Mouse (Mus musculus): ENCODE measurements around the gene Lmtk2. TPM values are rescaled to one million over a fixed set of nuclear protein-coding genes. Genes with fewer than 3 reads are reported as not detected.

Lmtk2 gene
- total and polyA plus RNA-seq, 2 experiments from 2014 or later: 7.4 to 63.9 TPM

DNA sequence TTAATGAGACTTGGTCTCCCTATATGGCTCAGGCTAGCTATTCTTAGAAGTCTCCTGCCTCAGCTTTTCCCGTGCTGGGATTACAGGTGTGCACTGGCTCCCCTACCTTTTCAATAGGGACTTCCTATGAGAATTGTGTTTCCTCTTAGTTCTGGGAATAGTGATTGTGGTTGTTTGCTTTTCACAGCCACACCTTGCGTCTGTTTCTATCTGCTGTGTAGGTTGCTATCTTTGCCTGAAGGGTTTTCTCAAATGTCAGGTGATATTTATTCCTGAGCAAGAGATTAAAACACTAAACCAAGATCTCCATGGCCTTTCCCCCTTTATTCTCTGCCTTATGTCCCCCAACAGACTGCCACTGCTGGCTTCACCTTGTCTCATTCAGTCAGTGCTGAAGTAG is 19.1 kb downstream of the Lmtk2 start:
- no peak overlapping the region for H3K9ac ChIP-seq
- H3K27ac ChIP-seq (ENCODE audit: low read depth, low read length): no peak overlapping the region
- DNase-seq (no peak), ATAC-seq (no peak)
- TF ChIP-seq CTCF (IDR thresholded peaks at IDR 0.05; ENCODE audit: low read depth): no peak
- no peaks in the 10 kb centered on the region for H3K27me3 ChIP-seq (ENCODE audit: insufficient read depth, low read length)
- no peaks in the 10 kb centered on the region for H3K36me3 ChIP-seq (ENCODE audit: insufficient read depth)
- no peaks in the 10 kb centered on the region for H3K4me1 ChIP-seq (ENCODE audit: insufficient read depth)
- no peaks in the 10 kb centered on the region for H3K9me3 ChIP-seq (ENCODE audit: low read length)
- 86% methylated on average over 2 of the region's 2 CpGs for WGBS
- H3K4me3 ChIP-seq (ENCODE audit: low read depth, low read length): no peak overlapping the region
- no peak overlapping the region for H3K4me2 ChIP-seq (ENCODE audit: low read depth)

DNA sequence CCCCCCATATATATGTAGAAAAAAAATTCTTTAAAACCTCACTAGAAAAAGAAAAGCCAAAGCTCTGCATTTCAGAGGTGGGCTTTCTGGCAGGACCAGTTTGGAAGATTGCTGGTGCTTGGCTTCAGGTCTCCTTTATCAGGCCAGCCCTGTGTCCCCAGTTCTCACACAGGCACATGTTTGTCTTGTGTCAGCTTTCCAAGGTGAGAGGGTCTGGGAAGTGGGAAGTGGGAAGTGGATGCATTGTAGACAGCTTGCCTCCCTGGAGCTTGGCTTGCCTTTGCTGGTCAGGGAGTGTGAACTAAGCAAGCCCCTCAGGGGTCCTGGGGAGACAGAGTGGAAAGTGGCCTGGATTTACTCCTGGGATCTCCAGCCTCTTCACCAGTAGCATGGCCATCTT is 21.3 kb downstream of the Lmtk2 start:
- H3K27ac ChIP-seq (ENCODE audit: low read depth, low read length): no peak overlapping the region
- no peak overlapping the region for H3K4me2 ChIP-seq (ENCODE audit: low read depth)
- no peak for TF ChIP-seq CTCF (IDR thresholded peaks at IDR 0.05; ENCODE audit: low read depth)
- no peaks in the 10 kb centered on the region for H3K9me3 ChIP-seq (ENCODE audit: low read length)
- H3K9ac ChIP-seq: no peak overlapping the region
- no peak overlapping the region for H3K4me3 ChIP-seq (ENCODE audit: low read depth, low read length)
- H3K4me1 ChIP-seq (ENCODE audit: insufficient read depth): no peaks in the 10 kb centered on the region
- ATAC-seq (no peak), DNase-seq (no peak)
- no peaks in the 10 kb centered on the region for H3K36me3 ChIP-seq (ENCODE audit: insufficient read depth)
- no peaks in the 10 kb centered on the region for H3K27me3 ChIP-seq (ENCODE audit: insufficient read depth, low read length)

DNA sequence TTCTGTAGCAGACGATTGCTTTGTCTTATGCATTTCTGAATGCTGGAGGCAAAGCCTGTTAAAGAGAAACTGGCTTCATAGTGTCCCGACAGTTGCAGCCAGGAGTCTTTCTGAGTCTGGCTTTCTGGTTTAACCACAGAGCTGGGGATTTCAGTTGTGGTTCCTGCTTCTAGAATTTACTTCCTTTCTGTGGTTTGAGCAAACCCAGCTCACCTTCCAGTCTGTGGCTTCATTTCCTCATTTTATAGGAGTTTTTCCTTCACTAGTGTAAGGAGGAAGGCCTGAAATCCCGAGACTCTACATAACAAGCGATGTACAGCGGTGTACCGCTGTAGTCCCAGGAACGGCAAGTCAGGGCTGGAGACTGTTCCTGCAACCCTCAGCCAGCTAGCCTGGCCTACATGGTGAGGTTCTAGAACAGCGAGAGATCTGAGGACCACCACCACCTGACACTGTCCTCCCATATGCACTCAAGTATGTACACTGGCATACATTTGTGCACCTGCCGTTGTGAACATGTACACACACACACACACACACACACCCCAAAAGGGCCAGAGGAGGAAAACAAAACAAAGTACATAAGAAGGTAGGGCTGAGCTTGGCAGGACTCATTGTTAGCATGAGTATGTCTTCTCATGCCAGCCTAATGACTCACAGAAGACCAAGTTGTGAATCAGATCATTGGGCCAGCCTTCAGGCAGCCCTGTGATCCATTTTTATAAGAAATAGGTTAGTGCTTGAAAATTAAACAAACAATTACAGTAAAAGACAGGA is 25.9 kb downstream of the Lmtk2 start:
- Histone ChIP-seq H3K4me1 (ENCODE audit: insufficient read depth) (no peaks in the 10 kb centered on the region), H3K36me3 (ENCODE audit: insufficient read depth) (peaks cover 10% of the 10 kb centered on the region), H3K9ac (no peak overlapping the region), H3K4me3 (ENCODE audit: low read depth, low read length) (no peak overlapping the region), H3K27me3 (ENCODE audit: insufficient read depth, low read length) (no peaks in the 10 kb centered on the region), H3K27ac (ENCODE audit: low read depth, low read length) (no peak overlapping the region), H3K4me2 (ENCODE audit: low read depth) (no peak overlapping the region), H3K9me3 (ENCODE audit: low read length) (no peaks in the 10 kb centered on the region)
- ATAC-seq (no peak), DNase-seq (no peak)
- 79% methylated on average over 9 of the region's 9 CpGs for WGBS
- TF ChIP-seq CTCF (IDR thresholded peaks at IDR 0.05; ENCODE audit: low read depth): no peak

DNA sequence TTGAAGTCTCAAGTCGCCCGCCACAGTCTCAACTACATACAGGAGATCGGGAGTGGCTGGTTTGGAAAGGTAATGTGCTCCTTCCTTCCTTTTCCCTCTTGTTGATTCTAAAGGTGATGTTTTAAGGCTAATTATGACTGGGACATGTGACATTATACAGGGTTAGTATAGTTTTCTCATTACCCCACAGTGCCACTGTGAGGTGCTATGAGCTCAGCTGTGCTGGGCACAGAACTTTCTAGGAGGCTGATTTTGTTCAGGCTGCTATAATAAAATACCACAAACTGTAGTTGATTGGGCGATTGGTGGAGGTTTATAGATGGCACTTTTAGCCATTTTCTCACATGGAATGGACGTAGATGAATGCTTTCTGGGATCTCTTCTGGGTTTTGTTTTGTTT is 43.3 kb downstream of the Lmtk2 start:
- H3K9me3 ChIP-seq (ENCODE audit: low read length): no peaks in the 10 kb centered on the region
- no peaks in the 10 kb centered on the region for H3K27me3 ChIP-seq (ENCODE audit: insufficient read depth, low read length)
- H3K4me1 ChIP-seq (ENCODE audit: insufficient read depth): no peaks in the 10 kb centered on the region
- no peak overlapping the region for H3K4me2 ChIP-seq (ENCODE audit: low read depth)
- no peak overlapping the region for H3K4me3 ChIP-seq (ENCODE audit: low read depth, low read length)
- 95% methylated on average over 5 of the region's 5 CpGs for WGBS
- no peak for ATAC-seq
- 0 out of 2 replicates have a peak, but pooled peaks have one; percentile 16 for TF ChIP-seq CTCF (IDR thresholded peaks at IDR 0.05; ENCODE audit: low read depth)
- H3K36me3 ChIP-seq (ENCODE audit: insufficient read depth): peaks cover 24% of the 10 kb centered on the region
- no peak overlapping the region for H3K9ac ChIP-seq
- no peak for DNase-seq
- no peak overlapping the region for H3K27ac ChIP-seq (ENCODE audit: low read depth, low read length)

DNA sequence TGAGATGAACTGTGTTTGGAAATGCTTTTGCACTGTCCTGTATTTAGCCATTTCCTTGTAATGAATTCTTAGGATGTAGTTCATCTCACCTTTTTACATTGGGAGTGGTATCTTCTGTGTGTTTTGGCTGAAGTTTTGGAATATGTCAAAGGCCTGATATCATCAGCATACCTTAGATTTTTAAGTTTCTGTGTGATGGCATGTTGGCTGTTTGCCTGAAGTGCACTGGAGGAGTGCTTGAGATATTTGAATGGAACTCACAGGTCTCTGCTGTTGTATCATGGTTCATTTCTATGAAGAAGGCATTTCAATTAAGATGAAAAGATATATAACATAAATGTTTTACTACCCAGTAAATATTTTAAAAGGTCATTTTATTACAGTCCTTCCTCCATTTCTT is 46.7 kb downstream of the Lmtk2 start:
- no peak for DNase-seq
- TF ChIP-seq CTCF (IDR thresholded peaks at IDR 0.05; ENCODE audit: low read depth): no peak
- no peaks in the 10 kb centered on the region for H3K27me3 ChIP-seq (ENCODE audit: insufficient read depth, low read length)
- no peak overlapping the region for H3K27ac ChIP-seq (ENCODE audit: low read depth, low read length)
- no peak overlapping the region for H3K4me2 ChIP-seq (ENCODE audit: low read depth)
- H3K9ac ChIP-seq: no peak overlapping the region
- ATAC-seq: no peak
- peaks cover 48% of the 10 kb centered on the region for H3K36me3 ChIP-seq (ENCODE audit: insufficient read depth)
- no peaks in the 10 kb centered on the region for H3K9me3 ChIP-seq (ENCODE audit: low read length)
- no peaks in the 10 kb centered on the region for H3K4me1 ChIP-seq (ENCODE audit: insufficient read depth)
- no peak overlapping the region for H3K4me3 ChIP-seq (ENCODE audit: low read depth, low read length)

DNA sequence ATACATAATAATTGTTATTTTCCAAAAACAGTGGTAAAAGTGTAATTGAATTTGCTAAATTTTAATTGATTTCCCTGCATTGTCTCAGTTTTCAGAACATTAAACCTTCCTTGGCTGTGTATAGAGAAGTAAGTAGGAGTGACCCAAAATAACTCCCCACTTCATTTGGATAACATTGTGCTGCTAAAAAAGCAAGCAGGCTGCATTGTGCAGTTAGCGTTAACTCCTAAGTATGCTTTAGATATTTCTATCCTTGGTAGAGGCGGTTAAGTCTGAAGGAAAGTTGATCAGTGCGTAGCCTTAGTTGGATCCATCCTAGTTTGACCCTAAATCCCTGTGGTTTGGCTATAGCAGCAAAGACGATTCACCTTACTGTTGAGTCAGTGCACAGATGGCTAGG is 49.3 kb downstream of the Lmtk2 start:
- 92% methylated on average over 4 of the region's 4 CpGs for WGBS
- ATAC-seq: no peak
- no peak for DNase-seq
- H3K4me2 ChIP-seq (ENCODE audit: low read depth): no peak overlapping the region
- no peaks in the 10 kb centered on the region for H3K9me3 ChIP-seq (ENCODE audit: low read length)
- H3K27me3 ChIP-seq (ENCODE audit: insufficient read depth, low read length): no peaks in the 10 kb centered on the region
- no peak overlapping the region for H3K9ac ChIP-seq
- no peaks in the 10 kb centered on the region for H3K4me1 ChIP-seq (ENCODE audit: insufficient read depth)
- no peak overlapping the region for H3K27ac ChIP-seq (ENCODE audit: low read depth, low read length)
- peaks cover 49% of the 10 kb centered on the region for H3K36me3 ChIP-seq (ENCODE audit: insufficient read depth)
- no peak for TF ChIP-seq CTCF (IDR thresholded peaks at IDR 0.05; ENCODE audit: low read depth)
- H3K4me3 ChIP-seq (ENCODE audit: low read depth, low read length): no peak overlapping the region

DNA sequence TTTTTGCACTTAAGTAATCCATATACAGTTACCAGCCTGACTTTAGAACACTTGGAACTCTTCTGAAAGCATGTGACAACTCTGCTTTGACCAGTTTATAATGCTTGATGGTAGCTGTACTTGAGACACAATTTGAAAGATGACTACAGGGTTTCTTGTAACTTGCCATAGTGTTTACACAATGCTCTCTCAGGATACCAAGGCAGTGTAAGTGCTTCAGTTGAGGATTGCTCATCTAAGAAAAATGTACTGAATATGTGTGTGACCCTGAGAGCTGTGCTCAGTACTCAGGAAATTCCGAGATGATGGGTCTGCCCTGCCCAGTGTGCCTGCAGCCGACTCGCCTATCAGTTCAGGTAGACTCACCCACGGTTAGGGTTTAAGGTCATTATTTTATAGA is 51.0 kb downstream of the Lmtk2 start:
- WGBS: 96% methylated on average over 4 of the region's 4 CpGs
- no peak overlapping the region for H3K27ac ChIP-seq (ENCODE audit: low read depth, low read length)
- H3K9me3 ChIP-seq (ENCODE audit: low read length): no peaks in the 10 kb centered on the region
- ATAC-seq: no peak
- no peak overlapping the region for H3K9ac ChIP-seq
- H3K4me1 ChIP-seq (ENCODE audit: insufficient read depth): no peaks in the 10 kb centered on the region
- no peak overlapping the region for H3K4me2 ChIP-seq (ENCODE audit: low read depth)
- no peak for TF ChIP-seq CTCF (IDR thresholded peaks at IDR 0.05; ENCODE audit: low read depth)
- H3K27me3 ChIP-seq (ENCODE audit: insufficient read depth, low read length): no peaks in the 10 kb centered on the region
- no peak for DNase-seq
- H3K4me3 ChIP-seq (ENCODE audit: low read depth, low read length): no peak overlapping the region
- peaks cover 46% of the 10 kb centered on the region for H3K36me3 ChIP-seq (ENCODE audit: insufficient read depth)
